Mouse (Mus musculus) megakaryocyte, embryonic 14.5 days (primary cell): ENCODE measurements at regions not wholly inside any gene's neighbourhood (a gene's known extent, or its start where the extent isn't known, plus 50 kb on each side); places are given as distances from the start of the nearest gene placed in this dataset.

Source experiments
- H3K27me3 ChIP-seq: replicated peaks from 2 replicates; pipeline ENCODE3; 2012; ENCODE audit warnings: inconsistent platforms
- H3K36me3 ChIP-seq: replicated peaks from 2 replicates; pipeline ENCODE3; 2012; ENCODE audit warnings: low read length, inconsistent platforms, mixed read lengths
- H3K4me1 ChIP-seq: 2 replicates; pipeline ENCODE4 v1.6.1; 2012; ENCODE audit warnings: inconsistent platforms
- H3K4me3 ChIP-seq: replicated peaks from 2 replicates; pipeline ENCODE3; 2012; ENCODE audit warnings: moderate library complexity, mild to moderate bottlenecking, inconsistent platforms
- H3K9me3 ChIP-seq: 2 replicates; pipeline ENCODE4 v1.6.1; 2012; ENCODE audit warnings: inconsistent platforms
- FLI1 ChIP-seq: IDR thresholded peaks from 2 replicates; pipeline ENCODE4 v1.6.1; 2012; ENCODE audit warnings: low read length, inconsistent platforms, mixed read lengths
- GATA1 ChIP-seq: IDR thresholded peaks from 3 replicates; pipeline ENCODE4 v1.6.1; 2012; ENCODE audit warnings: mixed read lengths, low read length, inconsistent platforms, borderline replicate concordance

DNA sequence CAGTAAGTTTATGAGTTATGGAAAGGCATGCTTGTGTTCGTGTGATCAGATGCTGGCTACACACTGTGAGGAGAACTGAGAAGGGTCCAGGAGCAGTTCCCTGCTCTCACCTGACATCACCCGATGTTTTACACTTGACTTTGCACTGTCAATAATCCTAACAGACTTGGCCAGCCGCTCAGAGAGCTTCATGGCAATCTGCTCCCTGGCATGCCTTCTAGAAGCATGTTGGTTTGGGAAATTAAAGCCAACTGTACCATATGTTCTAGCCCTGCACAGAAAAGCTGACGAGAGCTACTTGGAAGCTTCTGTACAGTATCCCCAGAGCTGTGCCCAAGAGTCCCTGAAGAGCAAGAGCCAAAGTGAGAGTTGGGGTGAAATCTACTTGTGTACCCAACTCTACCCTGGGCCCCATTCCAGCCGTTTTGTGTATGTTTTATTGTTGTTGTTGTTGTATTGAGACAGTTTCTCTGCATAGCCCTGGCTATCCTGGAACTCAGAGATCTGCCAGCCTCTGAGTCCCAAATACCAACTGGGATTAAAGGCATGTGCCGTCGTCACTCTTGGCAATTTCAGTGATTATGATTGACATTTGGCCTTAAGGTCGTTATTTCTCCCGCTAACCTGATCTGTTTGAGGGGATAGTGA is 56.5 kb upstream of the Cnksr3 start:
- Histone ChIP-seq H3K4me1 (no peaks in the 10 kb centered on the region), H3K4me3 (no peak overlapping the region), H3K27me3 (peaks cover 2% of the 10 kb centered on the region), H3K9me3 (peaks cover 6% of the 10 kb centered on the region; the same call in 1 of the 2 replicates), H3K36me3 (no peaks in the 10 kb centered on the region)
- TF ChIP-seq GATA1 (no peak), FLI1 (no peak)

GRCm38 (mm10) chr10:7267903-7268302 is 55.9 kb upstream of the Cnksr3 start:
- Histone ChIP-seq H3K27me3 (peaks cover 2% of the 10 kb centered on the region), H3K36me3 (no peaks in the 10 kb centered on the region), H3K4me1 (no peaks in the 10 kb centered on the region), H3K9me3 (peaks cover 11% of the 10 kb centered on the region), H3K4me3 (no peak overlapping the region)
- TF ChIP-seq FLI1 (no peak), GATA1 (no peak)

GRCm38 (mm10) chr10:7267106-7267505 is 55.1 kb upstream of the Cnksr3 start:
- peaks cover 2% of the 10 kb centered on the region for H3K27me3 ChIP-seq
- H3K4me1 ChIP-seq: no peaks in the 10 kb centered on the region
- no peak overlapping the region for H3K4me3 ChIP-seq
- H3K36me3 ChIP-seq: no peaks in the 10 kb centered on the region
- TF ChIP-seq GATA1: no peak
- peaks cover 11% of the 10 kb centered on the region for H3K9me3 ChIP-seq

GRCm38 (mm10) chr10:7265412-7265811 is 53.4 kb upstream of the Cnksr3 start:
- Histone ChIP-seq H3K27me3 (peaks cover 2% of the 10 kb centered on the region), H3K36me3 (no peaks in the 10 kb centered on the region), H3K9me3 (peaks cover 11% of the 10 kb centered on the region), H3K4me3 (no peak overlapping the region), H3K4me1 (no peaks in the 10 kb centered on the region)
- TF ChIP-seq FLI1 (no peak), GATA1 (no peak)

DNA sequence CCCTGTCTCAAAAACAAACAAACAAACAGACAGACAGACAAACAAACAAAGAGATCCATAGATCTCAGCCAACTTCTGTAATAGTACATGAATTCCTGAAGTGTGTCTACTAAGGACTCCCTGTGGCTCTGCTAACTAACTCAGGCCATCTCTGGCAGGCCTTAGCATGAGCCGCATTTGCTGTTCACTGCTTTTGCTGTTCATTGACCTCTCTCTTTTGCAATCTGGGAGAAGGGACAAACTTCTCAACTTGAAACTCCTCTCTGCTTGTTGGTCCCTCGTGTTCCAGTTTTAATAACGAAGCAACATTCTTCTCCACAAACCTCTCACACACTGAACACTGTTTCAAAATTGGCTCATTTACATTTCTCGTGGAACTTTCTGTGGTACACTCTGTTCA is 52.7 kb upstream of the Cnksr3 start:
- peaks cover 2% of the 10 kb centered on the region for H3K27me3 ChIP-seq
- no peak for TF ChIP-seq GATA1
- no peak for TF ChIP-seq FLI1
- H3K4me1 ChIP-seq: no peaks in the 10 kb centered on the region
- H3K4me3 ChIP-seq: no peak overlapping the region
- no peaks in the 10 kb centered on the region for H3K36me3 ChIP-seq
- peaks cover 11% of the 10 kb centered on the region for H3K9me3 ChIP-seq
